Mouse (Mus musculus) macrophage (primary cell): ENCODE data around the gene Fkbp1a. TPM values are rescaled to one million over a fixed set of nuclear protein-coding genes. Genes with fewer than 3 reads are reported as not detected.

Experiments
- H3K27ac ChIP-seq: fragments of 350-480 bp; formaldehyde crosslinking; 2 replicates; pipeline ENCODE4 v1.9.0; 2021
- H3K36me3 ChIP-seq: fragments of 350-480 bp; formaldehyde crosslinking; 2 replicates; pipeline ENCODE4 v1.9.0; 2021; ENCODE audit errors: inconsistent target
- H3K4me3 ChIP-seq: fragments of 350-480 bp; formaldehyde crosslinking; 2 replicates; pipeline ENCODE4 v1.9.0; 2021; ENCODE audit errors: inconsistent target
- H3K79me2 ChIP-seq: fragments of 350-480 bp; formaldehyde crosslinking; 2 replicates; pipeline ENCODE4 v1.9.0; 2021; ENCODE audit errors: inconsistent target
- whole genome bisulfite sequencing: methylation state at CpG from one replicate; pipeline ENCODE4 v1.1.7; 2026; ENCODE audit warnings: inconsistent platforms; ENCODE audit not compliant: missing documents; 5-methylcytosine and 5-hydroxymethylcytosine counted together
- polyA plus RNA-seq: library from polyadenylated mRNA; stranded (reverse); fragments of 250-400 nt; gene quantifications from 3 replicates; pipeline ENCODE4 v1.2.4, GENCODE M21; 2018; ENCODE audit warnings: inconsistent platforms

Fkbp1a gene
- polyA plus RNA-seq, 1 experiment from 2014 or later = 151 TPM

DNA sequence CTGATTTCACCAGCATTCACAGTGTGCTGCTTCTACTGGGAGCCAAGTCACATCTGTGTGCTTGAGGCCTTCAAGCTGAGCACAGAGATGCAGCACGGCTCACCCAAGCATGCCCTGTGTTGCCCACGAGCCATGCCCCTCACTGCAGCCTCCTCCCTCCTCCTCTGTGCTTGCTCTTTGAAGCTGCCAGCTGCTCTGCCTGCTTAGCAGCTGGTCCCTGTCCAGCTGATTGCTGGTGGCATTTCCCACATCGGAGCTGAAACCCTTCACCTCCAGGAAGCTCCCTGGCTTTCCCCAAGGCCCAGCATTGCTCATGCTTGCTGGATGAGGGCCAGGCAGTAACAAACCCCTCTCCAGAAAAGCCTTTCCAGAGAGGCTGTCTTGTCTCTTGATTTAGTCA lies 67.7 kb downstream of the Fkbp1a start:
- Histone ChIP-seq H3K4me3 (no peak overlapping the region), H3K79me2 (no peaks in the 10 kb centered on the region), H3K27ac (no peak overlapping the region), H3K36me3 (no peaks in the 10 kb centered on the region)
- 60% methylated on average over 3 of the region's 3 CpGs for WGBS

Other genes with a start within 250 kb of the Fkbp1a start
- gene 4921509C19Rik, start 66.3 kb upstream of the Fkbp1a start, polyA plus RNA-seq = not detected in 3 replicates
- gene Nsfl1c, start 48.3 kb upstream of the Fkbp1a start, polyA plus RNA-seq = 55.7 to 112 TPM (median 97.3 TPM) in 3 replicates
- gene Sdcbp2, start 30.1 kb downstream of the Fkbp1a start, polyA plus RNA-seq = 0.25 TPM in 1 of 3 replicates, not detected in the others
- not detected in 3 replicates for gene Snph, start 90.1 kb downstream of the Fkbp1a start, polyA plus RNA-seq
- not detected in 3 replicates for gene Rad21l, start 126.0 kb downstream of the Fkbp1a start, polyA plus RNA-seq
- not detected in 3 replicates for gene Tmem74b, start 159.5 kb downstream of the Fkbp1a start, polyA plus RNA-seq
- 17.9 to 25.0 TPM (median 19.6 TPM) in 3 replicates for gene Psmf1, start 201.7 kb downstream of the Fkbp1a start, polyA plus RNA-seq